Mouse (Mus musculus) stomach, embryonic 14.5 days (tissue): ENCODE data around the gene Phf10. TPM values are rescaled to one million over a fixed set of nuclear protein-coding genes. Genes with fewer than 3 reads are reported as not detected.
"Not testable (repeated sequence)": the region's sequence is repeated elsewhere in the genome, so short reads cannot be mapped to it uniquely, and the experiment has no call there.

Source experiments
- ATAC-seq: fragments of 200-750 bp; cut with Nextera tagmentation; 2 replicates; pipeline ENCODE4 v1.8.0; 2017; ENCODE audit warnings: low read depth, moderate TSS enrichment; ENCODE audit not compliant: insufficient number of reproducible peaks, insufficient read depth, low FRiP score
- H3K27ac ChIP-seq: fragments of 300-500 bp; sonication (generic); 2 replicates; pipeline ENCODE4 v1.5.1; 2014; ENCODE audit warnings: mild to moderate bottlenecking, low read length, moderate library complexity, mixed read lengths
- H3K27me3 ChIP-seq: fragments of 300-500 bp; sonication (generic); 2 replicates; pipeline ENCODE4 v1.6.1; 2014; ENCODE audit warnings: low read length, control low read depth, mixed read lengths; ENCODE audit not compliant: control insufficient read depth, insufficient read depth
- H3K36me3 ChIP-seq: fragments of 300-500 bp; sonication (generic); 2 replicates; pipeline ENCODE4 v1.6.1; 2014; ENCODE audit warnings: mild to moderate bottlenecking, control low read depth, low read length, moderate library complexity, mixed read lengths; ENCODE audit not compliant: control insufficient read depth, insufficient read depth
- H3K4me1 ChIP-seq: fragments of 300-500 bp; sonication (generic); 2 replicates; pipeline ENCODE4 v1.6.1; 2014; ENCODE audit warnings: low read length, control low read depth, mixed read lengths; ENCODE audit not compliant: control insufficient read depth, insufficient read depth
- H3K4me2 ChIP-seq: fragments of 300-500 bp; sonication (generic); replicated peaks from 2 replicates; pipeline ENCODE4 v1.6.1; 2014; ENCODE audit warnings: low read depth, low read length, control low read depth
- H3K4me3 ChIP-seq: fragments of 300-500 bp; sonication (generic); 2 replicates; pipeline ENCODE4 v1.5.1; 2014; ENCODE audit warnings: low read depth, low read length, control low read depth
- H3K9ac ChIP-seq: fragments of 300-500 bp; sonication (generic); replicated peaks from 2 replicates; pipeline ENCODE4 v1.6.1; 2014; ENCODE audit warnings: low read depth, mild to moderate bottlenecking, control low read depth, low read length, moderate library complexity, mixed read lengths
- H3K9me3 ChIP-seq: fragments of 300-500 bp; sonication (generic); 2 replicates; pipeline ENCODE4 v1.6.1; 2016; ENCODE audit warnings: low read depth, low read length, control low read depth; ENCODE audit not compliant: control insufficient read depth
- WGBS: fragments of 180-500 bp; shearing (Covaris S2); extraction: QIAGEN DNeasy Blood & Tissue Kit; methylation state at CpG from one replicate; pipeline ENCODE4 v1.1.7; 2014; 5-methylcytosine and 5-hydroxymethylcytosine counted together
- polyA plus RNA-seq: library from polyadenylated mRNA; unstranded; fragments of >200 nt; fragmentation: Nextera tagmentation; extraction: Ambion mirVana; gene quantifications from 2 replicates; pipeline ENCODE4 v1.2.1, GENCODE M21; 2014

Gene Phf10
- polyA plus RNA-seq, 1 experiment from 2014 or later = 55.0 TPM

DNA sequence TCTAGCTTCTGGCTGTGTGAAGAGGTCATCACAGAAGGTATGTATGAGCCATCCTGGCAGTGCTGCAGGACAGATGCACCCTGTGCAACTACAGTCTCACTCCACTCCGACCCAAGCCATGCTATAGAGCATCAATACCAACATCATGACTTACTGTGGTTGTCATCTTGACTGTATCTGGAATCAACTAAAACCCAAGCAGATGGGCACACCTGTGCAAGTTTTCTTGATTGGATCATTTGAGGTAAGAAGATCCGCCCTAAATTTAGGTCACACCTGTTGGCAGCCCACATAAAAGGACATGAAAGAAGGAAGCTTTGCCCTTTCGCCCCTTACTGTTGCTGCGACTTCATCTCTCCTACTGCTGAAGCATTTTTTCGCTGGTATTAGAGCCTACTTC, 51.7 kb downstream of the Phf10 start:
- Histone ChIP-seq H3K9me3 (no peaks in the 10 kb centered on the region), H3K9ac (no peak overlapping the region), H3K4me1 (no peaks in the 10 kb centered on the region), H3K27ac (no peak overlapping the region), H3K36me3 (no peaks in the 10 kb centered on the region), H3K27me3 (no peaks in the 10 kb centered on the region), H3K4me2 (no peak overlapping the region), H3K4me3 (no peak overlapping the region)
- no peak for ATAC-seq
- 90% methylated on average over 5 of the region's 5 CpGs for WGBS

DNA sequence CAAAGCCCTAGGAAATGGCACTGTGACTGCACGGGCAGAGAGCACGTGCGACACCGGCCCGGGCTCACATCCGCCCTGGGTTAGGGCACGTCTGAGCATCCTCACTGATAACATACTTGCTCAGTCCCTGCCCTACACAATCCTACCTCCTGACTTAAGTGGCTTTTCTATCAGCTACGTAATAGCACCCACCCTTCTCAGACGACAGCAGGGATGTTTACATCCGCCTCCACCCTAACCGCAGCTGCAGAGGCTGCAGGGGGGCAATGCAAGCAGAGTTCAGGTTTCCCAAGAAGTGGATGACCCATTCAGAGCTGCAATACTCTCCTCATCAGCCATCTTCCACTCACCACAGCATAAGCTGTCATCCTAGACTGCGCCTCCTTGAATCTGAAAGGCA, 53.9 kb downstream of the Phf10 start:
- no peak overlapping the region for H3K4me2 ChIP-seq
- H3K9ac ChIP-seq = no peak overlapping the region
- H3K27me3 ChIP-seq = no peaks in the 10 kb centered on the region
- H3K36me3 ChIP-seq = no peaks in the 10 kb centered on the region
- no peak overlapping the region for H3K4me3 ChIP-seq
- 59% methylated on average over 12 of the region's 12 CpGs for WGBS
- ATAC-seq = no peak
- H3K4me1 ChIP-seq = no peaks in the 10 kb centered on the region
- no peak overlapping the region for H3K27ac ChIP-seq
- no peaks in the 10 kb centered on the region for H3K9me3 ChIP-seq

- Histone ChIP-seq H3K9ac (no peak overlapping the region), H3K4me1 (no peaks in the 10 kb centered on the region), H3K4me2 (no peak overlapping the region), H3K27ac (no peak overlapping the region), H3K9me3 (no peaks in the 10 kb centered on the region), H3K4me3 (no peak overlapping the region), H3K27me3 (no peaks in the 10 kb centered on the region), H3K36me3 (no peaks in the 10 kb centered on the region)
- ATAC-seq = no peak
- WGBS = 42% methylated on average over 1 of the region's 1 CpGs
Measured at GRCm38 (mm10) chr17:14906611-14907010, 54.5 kb downstream of the Phf10 start.

GRCm38 (mm10) chr17:14904637-14905265, 56.3 kb downstream of the Phf10 start:
- H3K4me3 ChIP-seq = no peak overlapping the region
- H3K4me1 ChIP-seq = no peaks in the 10 kb centered on the region
- WGBS = 52% methylated on average over 7 of the region's 7 CpGs
- H3K4me2 ChIP-seq = no peak overlapping the region
- H3K9me3 ChIP-seq = no peaks in the 10 kb centered on the region
- H3K36me3 ChIP-seq = no peaks in the 10 kb centered on the region
- no peaks in the 10 kb centered on the region for H3K27me3 ChIP-seq
- H3K9ac ChIP-seq = no peak overlapping the region
- no peak; the same call in 1 of the 2 replicates for ATAC-seq
- H3K27ac ChIP-seq = no peak overlapping the region

GRCm38 (mm10) chr17:14904206-14904605, 56.9 kb downstream of the Phf10 start:
- no peaks in the 10 kb centered on the region for H3K27me3 ChIP-seq
- no peak overlapping the region for H3K27ac ChIP-seq
- no peak for ATAC-seq
- no peak overlapping the region for H3K4me3 ChIP-seq
- no peaks in the 10 kb centered on the region for H3K4me1 ChIP-seq
- H3K4me2 ChIP-seq = no peak overlapping the region
- H3K9me3 ChIP-seq = no peaks in the 10 kb centered on the region
- 80% methylated on average over 6 of the region's 6 CpGs for whole genome bisulfite sequencing
- H3K9ac ChIP-seq = no peak overlapping the region
- no peaks in the 10 kb centered on the region for H3K36me3 ChIP-seq

GRCm38 (mm10) chr17:14903212-14903611, 57.9 kb downstream of the Phf10 start:
- no peaks in the 10 kb centered on the region for H3K4me1 ChIP-seq
- H3K36me3 ChIP-seq = no peaks in the 10 kb centered on the region
- no peaks in the 10 kb centered on the region for H3K9me3 ChIP-seq
- no peak overlapping the region for H3K4me2 ChIP-seq
- no peak for ATAC-seq
- no peak overlapping the region for H3K9ac ChIP-seq
- no peak overlapping the region for H3K4me3 ChIP-seq
- WGBS = 90% methylated on average over 3 of the region's 3 CpGs
- H3K27me3 ChIP-seq = no peaks in the 10 kb centered on the region
- H3K27ac ChIP-seq = no peak overlapping the region

- Histone ChIP-seq H3K9ac (no peak overlapping the region), H3K27ac (no peak overlapping the region), H3K9me3 (no peaks in the 10 kb centered on the region), H3K4me3 (no peak overlapping the region), H3K4me1 (no peaks in the 10 kb centered on the region), H3K27me3 (no peaks in the 10 kb centered on the region), H3K36me3 (no peaks in the 10 kb centered on the region), H3K4me2 (no peak overlapping the region)
- no peak for ATAC-seq
- 75% methylated on average over 1 of the region's 1 CpGs for WGBS
Measured at GRCm38 (mm10) chr17:14898972-14899371, 62.1 kb downstream of the Phf10 start.

- H3K4me2 ChIP-seq, H3K36me3 ChIP-seq, H3K4me3 ChIP-seq, H3K9me3 ChIP-seq, ATAC-seq, H3K27ac ChIP-seq, H3K4me1 ChIP-seq, H3K27me3 ChIP-seq, H3K9ac ChIP-seq: not testable (repeated sequence)
Measured at GRCm38 (mm10) chr17:14895058-14895457, 66.0 kb downstream of the Phf10 start.
